Mouse (Mus musculus): Measurements from ENCODE around the gene Hist1h2ak.
"Not testable (repeated sequence)": the region's sequence is repeated elsewhere in the genome, so short reads cannot be mapped to it uniquely, and the experiment has no call there.

Hist1h2ak gene

DNA sequence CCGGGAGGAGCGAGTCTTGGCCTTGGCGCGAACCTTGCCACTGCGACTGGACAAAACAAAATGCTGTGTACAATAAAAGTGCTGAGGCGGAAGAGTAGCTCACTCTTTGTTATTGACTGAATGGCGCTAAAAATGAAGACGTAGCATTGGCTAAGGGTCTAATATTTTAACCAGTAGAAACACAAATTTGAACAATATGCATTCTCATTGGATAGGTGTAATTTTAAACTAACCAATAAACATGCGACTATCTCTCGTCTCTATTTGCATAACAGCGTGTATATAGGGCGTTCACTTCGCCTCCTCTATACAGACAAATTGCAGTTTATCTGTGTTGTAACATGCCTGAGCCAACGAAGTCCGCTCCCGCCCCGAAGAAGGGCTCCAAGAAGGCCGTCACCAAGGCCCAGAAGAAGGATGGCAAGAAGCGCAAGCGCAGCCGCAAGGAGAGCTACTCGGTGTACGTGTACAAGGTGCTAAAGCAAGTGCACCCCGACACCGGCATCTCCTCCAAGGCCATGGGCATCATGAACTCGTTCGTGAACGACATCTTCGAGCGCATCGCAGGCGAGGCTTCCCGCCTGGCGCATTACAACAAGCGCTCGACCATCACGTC, 31.8 kb downstream of the Hist1h2ak start, which contains the start of gene Hist1h2bm:
Gene Hist1h2bm, plus strand, starts transcription at position 288 of the 616 bp plus-strand sequence.
- DNase-seq (ENCODE audit: low read depth, low spot score): not testable (repeated sequence)

DNA sequence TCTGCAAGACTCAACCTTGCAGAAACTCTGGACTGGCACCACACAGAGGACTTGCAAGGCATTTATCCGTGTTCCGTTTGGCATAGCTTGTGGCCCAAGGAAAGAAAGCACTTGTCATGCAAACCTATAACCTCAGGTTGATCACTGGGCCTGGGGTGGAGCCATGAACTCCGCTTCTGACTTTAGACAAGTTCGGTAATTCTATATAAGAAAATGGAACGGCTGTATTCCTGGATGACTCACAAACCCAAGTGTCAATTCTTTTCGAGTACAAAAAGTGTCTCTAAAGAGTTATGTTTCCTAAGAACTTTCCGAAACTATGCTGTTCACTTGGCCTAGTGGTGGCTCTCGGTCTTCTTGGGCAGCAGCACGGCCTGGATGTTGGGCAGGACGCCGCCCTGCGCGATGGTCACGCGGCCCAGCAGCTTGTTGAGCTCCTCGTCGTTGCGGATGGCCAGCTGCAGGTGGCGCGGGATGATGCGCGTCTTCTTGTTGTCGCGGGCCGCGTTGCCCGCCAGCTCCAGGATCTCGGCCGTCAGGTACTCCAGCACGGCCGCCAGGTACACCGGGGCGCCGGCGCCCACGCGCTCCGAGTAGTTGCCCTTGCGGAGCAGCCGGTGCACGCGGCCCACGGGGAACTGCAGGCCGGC, 32.4 kb downstream of the Hist1h2ak start:
- DNase-seq (ENCODE audit: low read depth, low spot score): not testable (repeated sequence)

DNA sequence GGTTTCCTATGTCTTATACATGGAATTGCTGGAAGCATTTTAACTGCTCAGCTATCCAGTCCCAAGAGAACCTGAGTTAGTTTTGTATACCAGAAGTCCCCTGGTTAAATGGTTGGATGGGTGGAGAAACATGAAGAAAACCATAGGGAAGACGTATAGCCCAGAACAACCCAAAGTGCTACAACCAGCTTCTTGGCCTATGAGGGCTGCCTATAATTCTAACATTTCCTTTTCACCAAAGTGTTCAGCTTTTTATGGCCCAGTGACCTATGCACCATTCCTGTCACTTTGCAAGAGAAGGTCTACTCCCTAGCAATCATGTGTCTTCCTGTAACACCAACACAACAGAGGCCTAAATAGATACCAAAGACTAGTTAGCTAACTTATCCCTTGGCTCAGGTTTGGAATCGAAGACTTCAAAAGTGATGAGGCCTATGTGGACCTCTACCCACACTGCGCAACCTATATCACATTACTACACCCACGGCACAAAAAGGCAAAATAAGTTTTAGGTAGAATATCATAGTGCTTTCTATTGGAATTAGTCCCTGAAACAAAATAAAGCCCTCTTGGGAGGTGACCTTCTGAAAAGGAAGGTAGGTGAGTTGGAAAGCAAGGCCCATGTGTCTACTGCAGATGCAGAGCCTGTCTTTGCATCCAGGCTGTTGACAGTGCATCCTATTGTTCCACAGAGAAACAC, 35.1 kb downstream of the Hist1h2ak start:
- no peak for DNase-seq (ENCODE audit: low read depth, low spot score)

DNA sequence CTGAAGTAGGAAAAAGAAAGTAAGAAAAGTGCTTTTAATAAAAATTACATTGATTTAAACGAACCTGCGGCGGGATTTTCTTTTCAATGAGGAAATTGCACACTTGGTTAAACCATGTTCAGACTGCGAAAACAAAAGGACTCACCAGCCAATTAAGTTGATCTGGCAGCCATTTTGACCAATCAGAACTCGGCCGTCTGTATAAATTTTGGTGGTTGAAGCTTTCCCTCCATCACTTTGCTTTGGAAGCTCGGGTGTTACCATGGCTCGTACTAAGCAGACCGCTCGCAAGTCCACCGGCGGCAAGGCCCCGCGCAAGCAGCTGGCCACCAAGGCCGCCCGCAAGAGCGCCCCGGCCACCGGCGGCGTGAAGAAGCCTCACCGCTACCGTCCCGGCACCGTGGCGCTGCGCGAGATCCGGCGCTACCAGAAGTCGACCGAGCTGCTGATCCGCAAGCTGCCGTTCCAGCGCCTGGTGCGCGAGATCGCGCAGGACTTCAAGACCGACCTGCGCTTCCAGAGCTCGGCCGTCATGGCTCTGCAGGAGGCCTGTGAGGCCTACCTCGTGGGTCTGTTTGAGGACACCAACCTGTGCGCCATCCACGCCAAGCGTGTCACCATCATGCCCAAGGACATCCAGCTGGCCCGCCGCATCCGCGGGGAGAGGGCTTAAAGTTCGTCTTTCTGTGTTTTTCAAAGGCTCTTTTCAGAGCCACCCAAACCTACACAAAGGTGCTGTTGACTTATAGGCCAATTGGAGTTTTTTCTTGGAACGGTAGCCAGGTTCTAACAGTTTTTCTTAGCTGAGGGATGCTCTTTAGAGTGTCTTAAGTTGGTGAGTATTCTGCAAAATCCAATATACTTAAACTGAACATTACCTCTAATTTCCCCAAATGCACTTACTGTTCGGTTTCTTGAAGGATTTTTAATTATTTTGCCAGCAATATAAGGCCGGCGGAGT, 36.0 kb downstream of the Hist1h2ak start, which contains the start of gene Hist1h3h:
Gene Hist1h3h, plus strand, starts transcription at position 263 of the 961 bp plus-strand sequence.
- DNase-seq (ENCODE audit: low read depth, low spot score): not testable (repeated sequence)

DNA sequence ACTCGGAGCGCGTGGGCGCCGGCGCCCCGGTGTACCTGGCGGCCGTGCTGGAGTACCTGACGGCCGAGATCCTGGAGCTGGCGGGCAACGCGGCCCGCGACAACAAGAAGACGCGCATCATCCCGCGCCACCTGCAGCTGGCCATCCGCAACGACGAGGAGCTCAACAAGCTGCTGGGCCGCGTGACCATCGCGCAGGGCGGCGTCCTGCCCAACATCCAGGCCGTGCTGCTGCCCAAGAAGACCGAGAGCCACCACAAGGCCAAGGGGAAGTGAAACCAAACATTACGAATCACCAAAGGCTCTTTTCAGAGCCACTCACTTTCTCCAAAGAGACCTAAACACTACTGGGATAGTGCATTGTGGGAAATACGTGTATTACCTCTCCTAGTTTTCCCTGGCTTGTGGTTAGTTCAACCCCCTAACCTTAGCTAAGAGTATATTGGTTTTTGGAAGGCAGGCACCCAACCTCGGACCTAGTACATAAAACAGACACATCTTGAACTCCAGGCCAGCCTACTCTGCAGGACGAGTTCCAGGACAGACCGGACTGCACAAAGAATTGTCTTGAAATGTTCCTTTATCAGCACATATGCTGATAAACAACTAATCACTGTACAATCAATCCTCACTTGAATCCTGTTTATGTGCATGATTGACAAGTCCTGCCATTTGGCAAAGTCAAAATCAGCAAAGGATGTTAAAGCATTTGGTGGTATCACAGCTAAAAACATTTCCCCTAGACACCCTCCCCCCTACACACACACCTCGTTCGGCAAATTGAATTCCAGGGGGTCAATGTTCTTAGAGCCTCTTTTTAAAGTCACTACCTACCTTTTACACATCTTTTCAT, 36.9 kb downstream of the Hist1h2ak start:
- DNase-seq (ENCODE audit: low read depth, low spot score): not testable (repeated sequence)

DNA sequence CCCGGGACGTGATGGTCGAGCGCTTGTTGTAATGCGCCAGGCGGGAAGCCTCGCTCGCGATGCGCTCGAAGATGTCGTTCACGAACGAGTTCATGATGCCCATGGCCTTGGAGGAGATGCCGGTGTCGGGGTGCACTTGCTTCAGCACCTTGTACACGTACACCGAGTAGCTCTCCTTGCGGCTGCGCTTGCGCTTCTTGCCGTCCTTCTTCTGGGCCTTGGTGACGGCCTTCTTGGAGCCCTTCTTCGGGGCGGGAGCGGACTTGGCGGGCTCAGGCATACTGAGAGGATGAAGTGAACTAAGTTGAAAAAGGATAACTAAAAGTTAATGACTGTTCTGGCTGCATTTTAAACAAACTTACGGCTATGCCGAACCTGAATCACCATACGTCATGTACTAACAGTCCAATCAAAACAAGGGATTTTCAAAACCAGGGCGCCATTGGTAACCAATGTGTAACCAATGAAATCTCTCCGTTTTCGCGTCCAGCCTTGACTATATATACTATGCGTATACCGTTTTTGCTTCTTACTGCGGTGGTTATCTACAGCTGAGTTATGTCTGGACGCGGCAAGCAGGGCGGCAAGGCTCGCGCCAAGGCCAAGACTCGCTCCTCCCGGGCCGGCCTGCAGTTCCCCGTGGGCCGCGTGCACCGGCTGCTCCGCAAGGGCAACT, 37.6 kb downstream of the Hist1h2ak start, which contains the start of the genes Hist1h2bl and Hist1h2ai:
Gene Hist1h2bl, minus strand, starts transcription at position 280 of the 676 bp plus-strand sequence.
Gene Hist1h2ai, plus strand, starts transcription at position 559 of the 676 bp plus-strand sequence.
- DNase-seq (ENCODE audit: low read depth, low spot score): peak; percentile 80

DNA sequence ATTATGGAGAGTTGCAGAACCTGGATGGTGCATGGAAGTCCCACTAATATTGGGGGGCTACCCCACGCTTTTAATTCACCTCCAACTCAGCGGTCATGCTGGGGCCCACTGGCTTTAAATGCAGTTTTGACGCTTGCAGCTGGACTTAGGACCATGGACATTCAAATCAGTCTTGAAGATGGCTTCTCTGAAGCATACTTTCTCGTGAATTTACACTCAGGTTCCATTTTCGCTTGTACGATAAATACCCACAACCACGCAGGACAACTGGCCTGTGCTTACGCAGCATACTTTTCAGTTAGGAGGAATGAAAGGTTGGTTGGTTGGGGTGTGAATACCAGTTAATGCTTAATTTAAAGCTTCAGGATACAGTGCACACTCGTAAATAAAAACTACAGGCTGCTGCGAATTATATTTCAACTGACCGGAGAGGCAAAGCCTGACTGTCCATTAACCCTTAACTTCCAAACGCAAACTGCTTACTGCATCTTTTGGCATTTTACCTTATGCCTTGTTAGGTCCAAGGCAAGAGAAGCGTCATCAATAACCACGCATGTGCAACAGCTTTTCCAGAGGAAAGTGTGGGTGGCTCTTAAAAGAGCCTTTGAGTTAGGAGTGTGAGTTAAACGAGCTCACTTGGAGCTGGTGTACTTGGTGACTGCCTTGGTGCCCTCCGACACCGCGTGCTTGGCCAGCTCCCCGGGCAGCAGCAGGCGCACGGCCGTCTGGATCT, 38.3 kb downstream of the Hist1h2ak start:
- no peak for DNase-seq (ENCODE audit: low read depth, low spot score)

DNA sequence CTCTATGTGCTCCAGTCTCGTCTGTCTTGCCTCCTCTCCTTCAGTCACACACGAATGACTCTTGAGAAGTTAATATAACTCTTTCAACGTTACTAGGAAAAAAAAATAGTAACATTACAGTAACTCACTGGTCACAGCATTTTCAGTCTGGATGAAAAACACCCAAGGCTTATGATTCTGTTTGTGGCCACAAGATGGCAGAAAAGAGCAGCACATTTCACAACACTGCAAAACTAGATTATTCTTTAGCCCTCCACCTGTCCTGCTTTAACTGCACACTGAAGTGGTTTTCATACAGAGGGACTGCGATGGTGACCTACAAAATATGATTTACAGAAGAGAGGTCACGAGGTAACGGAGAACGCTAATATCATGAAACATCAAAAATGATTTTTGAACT, 38.9 kb downstream of the Hist1h2ak start:
- no peak for DNase-seq (ENCODE audit: low read depth, low spot score)

DNA sequence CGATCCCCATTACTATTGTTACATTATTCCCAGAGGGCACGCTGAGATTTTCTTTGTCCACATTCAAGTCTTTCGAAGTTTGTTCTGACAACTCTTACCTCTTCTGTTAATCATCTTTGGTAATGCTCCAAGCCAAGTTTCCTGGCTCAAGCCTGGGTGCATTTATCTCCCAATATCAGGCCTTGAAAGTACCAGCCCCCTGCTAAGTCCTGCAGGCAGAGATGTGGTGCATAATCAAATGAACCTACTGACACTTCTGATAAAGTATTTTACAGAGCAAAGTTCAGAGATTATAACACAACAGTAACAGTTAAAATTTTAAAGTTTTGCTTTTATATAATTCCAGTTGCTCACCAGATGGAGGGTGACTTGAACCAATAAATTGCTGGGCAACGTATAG, 41.9 kb downstream of the Hist1h2ak start:
- DNase-seq (ENCODE audit: low read depth, low spot score): no peak

DNA sequence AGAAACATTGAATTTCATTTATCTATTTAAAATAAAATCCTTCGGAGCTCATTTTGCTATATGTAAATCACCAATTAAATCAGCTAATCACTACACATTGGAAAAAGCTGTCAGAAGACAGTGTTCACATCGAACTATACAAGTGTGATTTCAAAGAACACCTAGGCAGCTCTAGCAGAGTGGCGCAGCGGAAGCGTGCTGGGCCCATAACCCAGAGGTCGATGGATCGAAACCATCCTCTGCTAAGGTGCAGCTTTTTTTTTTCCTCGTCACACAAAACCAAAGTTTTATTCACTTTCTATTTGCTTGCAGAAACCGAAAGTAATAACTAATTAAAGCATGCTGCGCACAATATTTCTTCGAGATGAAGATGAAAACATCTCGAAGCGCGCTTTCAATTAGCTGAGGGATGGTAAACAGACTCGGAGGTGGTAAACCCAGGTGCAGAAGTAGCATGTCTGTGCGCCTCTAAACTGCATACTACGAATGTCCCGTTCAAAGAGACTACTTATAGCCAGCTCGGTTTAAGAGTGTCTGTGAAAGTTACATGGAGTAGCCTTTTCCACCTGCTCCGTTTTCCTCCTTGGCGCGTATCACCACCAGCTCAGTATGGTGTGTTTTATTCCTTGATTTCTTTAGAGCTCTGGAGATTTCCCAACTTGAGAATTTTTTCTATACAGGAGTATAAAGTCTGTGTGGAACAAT, 42.7 kb downstream of the Hist1h2ak start:
- DNase-seq (ENCODE audit: low read depth, low spot score): no peak

DNA sequence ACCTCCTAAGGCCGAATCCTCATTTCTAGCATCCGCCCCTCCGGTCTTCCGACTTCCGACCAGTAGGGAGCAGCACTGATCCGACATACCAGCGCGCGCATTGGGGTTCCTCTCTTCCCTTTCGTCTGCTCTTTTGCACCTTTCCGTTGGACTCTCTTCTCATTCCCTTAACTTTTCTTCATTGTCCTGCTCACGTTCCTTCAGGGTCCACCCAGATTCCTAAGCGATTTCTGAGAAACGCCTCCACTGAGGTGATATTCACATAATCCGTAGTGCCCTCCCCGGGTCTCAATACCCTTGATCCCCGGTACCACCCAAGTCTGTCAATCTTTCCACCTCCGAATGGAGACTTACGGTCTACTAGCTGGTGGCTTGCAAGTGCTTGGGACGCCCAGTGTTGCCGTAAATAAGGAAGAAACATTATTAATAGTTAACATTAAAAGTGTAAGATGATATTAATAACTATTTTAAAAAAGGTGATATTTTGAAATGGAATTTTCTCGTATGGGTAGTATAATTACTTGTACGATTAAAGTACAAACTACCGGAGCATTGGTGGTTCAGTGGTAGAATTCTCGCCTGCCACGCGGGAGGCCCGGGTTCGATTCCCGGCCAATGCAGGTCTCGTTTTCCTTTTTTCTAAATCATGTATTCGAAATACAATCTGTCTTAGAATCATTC, 43.5 kb downstream of the Hist1h2ak start:
- DNase-seq (ENCODE audit: low read depth, low spot score): no peak

DNA sequence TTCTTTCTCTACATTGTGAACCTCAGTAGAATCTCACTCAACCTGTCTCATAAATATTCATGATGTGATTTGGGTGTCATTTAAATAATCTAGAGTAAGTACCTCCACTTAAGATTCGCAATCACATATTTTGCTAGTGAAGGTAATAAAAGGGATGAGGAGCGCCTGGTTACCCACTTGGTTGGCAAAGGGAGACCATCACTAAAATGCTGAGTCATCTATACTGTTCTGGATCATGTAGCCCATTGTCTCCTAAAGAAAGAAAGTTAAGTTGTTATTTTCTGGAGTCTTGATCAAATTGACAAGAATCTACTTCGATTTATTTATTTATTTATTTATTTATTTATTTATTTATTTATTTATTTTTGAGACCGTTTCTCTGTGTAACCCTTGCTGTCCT, 47.0 kb downstream of the Hist1h2ak start:
- DNase-seq (ENCODE audit: low read depth, low spot score): no peak
